ENCODE assay signal across 8 mouse cellular contexts in the genomic region with DNA sequence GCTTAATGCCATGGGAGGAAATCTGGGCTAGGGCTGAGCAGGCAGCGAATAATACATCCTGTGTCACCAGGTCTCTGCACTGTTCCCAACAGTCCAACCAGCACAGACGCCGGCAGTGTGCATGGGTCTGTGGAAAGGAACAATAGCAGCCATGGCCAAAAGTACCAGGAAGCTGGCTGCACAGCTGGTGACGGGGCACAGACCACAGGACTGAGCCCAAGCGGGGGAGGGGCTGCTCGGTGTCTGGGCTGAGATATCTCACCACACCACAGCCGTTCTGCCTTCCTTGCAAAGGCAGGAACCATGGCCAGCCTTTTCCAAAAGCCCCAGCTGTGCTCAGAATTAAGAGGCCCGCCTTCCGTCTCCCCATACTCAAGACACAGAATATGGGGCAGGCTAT.
DNase-seq lines count a peak whose midpoint lies in the region; ATAC-seq and TF ChIP-seq lines count a peak whose summit lies in the region.

No protein-coding gene starts in this region.

- TF ChIP-seq EP300 in heart, postnatal 0 days (IDR thresholded peaks at IDR 0.05; ENCODE audit: low read depth): no peak

- no peaks in the 10 kb centered on the region for H3K36me3 ChIP-seq in lung, embryonic 14.5 days (ENCODE audit: insufficient read depth)
- H3K36me3 ChIP-seq in embryonic facial prominence, embryonic 10.5 days (replicated peaks): no peaks in the 10 kb centered on the region; the same call in 1 of the 2 replicates
- H3K36me3 ChIP-seq in heart, postnatal 0 days (replicated peaks; ENCODE audit: control insufficient read depth, insufficient read depth, low read length): no peaks in the 10 kb centered on the region
- peaks cover 4% of the 10 kb centered on the region for H3K36me3 ChIP-seq in limb, embryonic 12.5 days
- no peaks in the 10 kb centered on the region for H3K36me3 ChIP-seq in midbrain, embryonic 15.5 days (replicated peaks)

- 47% methylated on average over 9 of the region's 9 CpGs for WGBS in lung, embryonic 14.5 days
- WGBS in lung, adult 2 months: 45% methylated on average over 9 of the region's 9 CpGs
- WGBS in embryonic facial prominence, embryonic 10.5 days: 43% methylated on average over 9 of the region's 9 CpGs
- WGBS in heart, postnatal 0 days: 38% methylated on average over 9 of the region's 9 CpGs
- 46% methylated on average over 9 of the region's 9 CpGs for WGBS in limb, embryonic 12.5 days
- 29% methylated on average over 9 of the region's 9 CpGs for WGBS in midbrain, embryonic 15.5 days

- no peak for TF ChIP-seq POLR2A in lung, adult 2 months (IDR thresholded peaks at IDR 0.05; ENCODE audit: borderline replicate concordance, extremely low read depth, low read depth, low read length)

- no peak for TF ChIP-seq CTCF in lung, embryonic 14.5 days (IDR thresholded peaks at IDR 0.05; ENCODE audit: low read depth)
- no peak for TF ChIP-seq CTCF in lung, adult 2 months (IDR thresholded peaks at IDR 0.05; ENCODE audit: insufficient read depth, low read length)
- TF ChIP-seq CTCF in heart, postnatal 0 days (IDR thresholded peaks at IDR 0.05; ENCODE audit: low read depth): no peak

- no peaks in the 10 kb centered on the region for H3K4me1 ChIP-seq in lung, embryonic 14.5 days (ENCODE audit: insufficient read depth)
- no peaks in the 10 kb centered on the region; the same call in 1 of the 2 replicates for H3K4me1 ChIP-seq in lung, adult 2 months (ENCODE audit: control insufficient read depth, insufficient read depth, low read length)
- peaks cover 20% of the 10 kb centered on the region for H3K4me1 ChIP-seq in embryonic facial prominence, embryonic 10.5 days
- peaks cover 13% of the 10 kb centered on the region; the same call in 1 of the 2 replicates for H3K4me1 ChIP-seq in heart, postnatal 0 days (ENCODE audit: control insufficient read depth, insufficient read depth)
- peaks cover 36% of the 10 kb centered on the region for H3K4me1 ChIP-seq in limb, embryonic 12.5 days (replicated peaks)
- H3K4me1 ChIP-seq in midbrain, embryonic 15.5 days: no peaks in the 10 kb centered on the region

- no peaks in the 10 kb centered on the region for H3K27me3 ChIP-seq in lung, embryonic 14.5 days (ENCODE audit: insufficient read depth, low read length)
- no peaks in the 10 kb centered on the region for H3K27me3 ChIP-seq in embryonic facial prominence, embryonic 10.5 days (replicated peaks; ENCODE audit: low read depth, poor library complexity, severe bottlenecking)
- H3K27me3 ChIP-seq in heart, postnatal 0 days (ENCODE audit: control insufficient read depth, insufficient read depth, low read length): no peaks in the 10 kb centered on the region
- no peaks in the 10 kb centered on the region for H3K27me3 ChIP-seq in limb, embryonic 12.5 days
- no peaks in the 10 kb centered on the region for H3K27me3 ChIP-seq in midbrain, embryonic 15.5 days (replicated peaks)

- H3K9me3 ChIP-seq in lung, embryonic 14.5 days (ENCODE audit: low read depth, low read length): no peaks in the 10 kb centered on the region
- H3K9me3 ChIP-seq in embryonic facial prominence, embryonic 10.5 days: no peaks in the 10 kb centered on the region
- H3K9me3 ChIP-seq in heart, postnatal 0 days (replicated peaks; ENCODE audit: control insufficient read depth, low read length): no peaks in the 10 kb centered on the region
- H3K9me3 ChIP-seq in limb, embryonic 12.5 days: no peaks in the 10 kb centered on the region
- H3K9me3 ChIP-seq in midbrain, embryonic 15.5 days: no peaks in the 10 kb centered on the region

- DNase-seq in lung, embryonic 14.5 days: peak; percentile 53
- DNase-seq in lung, adult 2 months: no peak
- DNase-seq in embryonic facial prominence, embryonic 10.5 days (ENCODE audit: low spot score): peak; percentile 45
- DNase-seq in heart, postnatal 0 days (ENCODE audit: low spot score): no peak
- no peak for DNase-seq in adrenal gland, postnatal 14 days
- no peak for DNase-seq in adrenal gland, adult 8-10 months

- no peak overlapping the region for H3K4me2 ChIP-seq in lung, embryonic 14.5 days
- no peak overlapping the region for H3K4me2 ChIP-seq in heart, postnatal 0 days (ENCODE audit: low read depth, low read length)
- no peak overlapping the region for H3K4me2 ChIP-seq in limb, embryonic 12.5 days
- H3K4me2 ChIP-seq in midbrain, embryonic 15.5 days: no peak overlapping the region

- H3K27ac ChIP-seq in lung, embryonic 14.5 days (ENCODE audit: low read depth): no peak overlapping the region
- no peak overlapping the region; the same call in 1 of the 2 replicates for H3K27ac ChIP-seq in embryonic facial prominence, embryonic 10.5 days (replicated peaks)
- no peak overlapping the region for H3K27ac ChIP-seq in heart, postnatal 0 days (ENCODE audit: low read depth)
- peak overlapping the region; percentile 13; the same call in 1 of the 2 replicates for H3K27ac ChIP-seq in limb, embryonic 12.5 days
- H3K27ac ChIP-seq in midbrain, embryonic 15.5 days: no peak overlapping the region

- no peak overlapping the region for H3K9ac ChIP-seq in lung, embryonic 14.5 days
- H3K9ac ChIP-seq in heart, postnatal 0 days (replicated peaks; ENCODE audit: low read depth, low read length): no peak overlapping the region
- no peak overlapping the region; the same call in 1 of the 2 replicates for H3K9ac ChIP-seq in limb, embryonic 12.5 days (replicated peaks)
- no peak overlapping the region for H3K9ac ChIP-seq in midbrain, embryonic 15.5 days

- ATAC-seq in lung, embryonic 14.5 days (ENCODE audit: insufficient read depth): peak; percentile 64
- peak; percentile 66 for ATAC-seq in heart, postnatal 0 days (ENCODE audit: insufficient read depth, low read depth)
- peak; percentile 43; the same call in 1 of the 2 replicates for ATAC-seq in limb, embryonic 12.5 days (ENCODE audit: insufficient number of reproducible peaks, insufficient read depth, low FRiP score, low TSS enrichment, low read depth)
- peak; percentile 59 for ATAC-seq in midbrain, embryonic 15.5 days (replicated peaks)

- H3K4me3 ChIP-seq in lung, embryonic 14.5 days (ENCODE audit: low read depth, low read length): no peak overlapping the region
- H3K4me3 ChIP-seq in lung, adult 2 months (replicated peaks; ENCODE audit: extremely low read depth, low read depth, low read length): no peak overlapping the region
- H3K4me3 ChIP-seq in embryonic facial prominence, embryonic 10.5 days: no peak overlapping the region
- no peak overlapping the region for H3K4me3 ChIP-seq in heart, postnatal 0 days (ENCODE audit: low read depth, low read length)
- H3K4me3 ChIP-seq in limb, embryonic 12.5 days (replicated peaks): no peak overlapping the region
- H3K4me3 ChIP-seq in midbrain, embryonic 15.5 days: no peak overlapping the region

Comparison
In these comparisons a context has a peak if more than half of its experiments do, and no peak if none do; other contexts are left out.
1. DNase-seq: peak in lung, embryonic 14.5 days (single experiment) and embryonic facial prominence, embryonic 10.5 days (single experiment); none in lung, adult 2 months (single experiment), heart, postnatal 0 days (single experiment), adrenal gland, postnatal 14 days (single experiment) and adrenal gland, adult 8-10 months (single experiment).
2. Peak in every context shown above with its lines, with median percentiles within 50 percentile points of each other: ATAC-seq.